Mouse (Mus musculus) layer of hippocampus, postnatal 14 days (tissue): Measurements from ENCODE around the gene H2-D1. TPM values are rescaled to one million over a fixed set of nuclear protein-coding genes. Genes with fewer than 3 reads are reported as not detected.

Experiments used
- DNase-seq, 2 experiments: peaks; one replicate each; pipeline ENCODE4 v3.0.0; 2021 to 2022; ENCODE audit warnings: low spot score in 2 of 2, mixed read lengths in 1 of 2
- total RNA-seq, 2 experiments: library from RNA; stranded (reverse); gene quantifications; 2 replicates each; pipeline ENCODE4 v1.2.3; 2021

H2-D1 gene
- total RNA-seq, 2 experiments from 2014 or later: 14.5 to 14.8 TPM

GRCm38 (mm10) chr17:35239700-35240099 is 22.8 kb upstream of the H2-D1 start:
- no peak for DNase-seq

GRCm38 (mm10) chr17:35240384-35241304 is 21.9 kb upstream of the H2-D1 start:
- DNase-seq: peak in 1 of 2 experiments; percentile 50

GRCm38 (mm10) chr17:35241305-35242014 is 21.1 kb upstream of the H2-D1 start, which contains the start of gene Ddx39b:
Gene Ddx39b (plus strand): TSS chr17:35241746.
- DNase-seq: peak; percentile 97 to 98

GRCm38 (mm10) chr17:35242015-35242941 is 20.3 kb upstream of the H2-D1 start:
- peak; percentile 61 to 65 for DNase-seq

GRCm38 (mm10) chr17:35243086-35243485 is 19.4 kb upstream of the H2-D1 start:
- DNase-seq: peak in 1 of 2 experiments; percentile 64

- no peak for DNase-seq
These were observed 17.5 kb upstream of the H2-D1 start for GRCm38 (mm10) chr17:35244999-35245398.

- DNase-seq: no peak
These were observed 16.6 kb upstream of the H2-D1 start for GRCm38 (mm10) chr17:35245731-35246623.

GRCm38 (mm10) chr17:35247144-35247543 is 15.4 kb upstream of the H2-D1 start:
- DNase-seq: no peak

- DNase-seq: no peak
These were observed 13.5 kb upstream of the H2-D1 start for GRCm38 (mm10) chr17:35248986-35249385.

- DNase-seq: no peak
These were observed 12.9 kb upstream of the H2-D1 start for GRCm38 (mm10) chr17:35249451-35250197.

- no peak for DNase-seq
These were observed 12.0 kb upstream of the H2-D1 start for GRCm38 (mm10) chr17:35250348-35251120.

- DNase-seq: no peak
These were observed 11.3 kb upstream of the H2-D1 start for GRCm38 (mm10) chr17:35251162-35251719.

- DNase-seq: no peak
These were observed 10.5 kb upstream of the H2-D1 start for GRCm38 (mm10) chr17:35251981-35252380.

GRCm38 (mm10) chr17:35252619-35253292 is 9.8 kb upstream of the H2-D1 start:
- no peak for DNase-seq

GRCm38 (mm10) chr17:35253293-35254093 is 9.0 kb upstream of the H2-D1 start:
- DNase-seq: no peak

- no peak for DNase-seq
These were observed 8.1 kb upstream of the H2-D1 start for GRCm38 (mm10) chr17:35254241-35255098.
